Mouse (Mus musculus): ENCODE data around the gene 4933411K16Rik.

DNA sequence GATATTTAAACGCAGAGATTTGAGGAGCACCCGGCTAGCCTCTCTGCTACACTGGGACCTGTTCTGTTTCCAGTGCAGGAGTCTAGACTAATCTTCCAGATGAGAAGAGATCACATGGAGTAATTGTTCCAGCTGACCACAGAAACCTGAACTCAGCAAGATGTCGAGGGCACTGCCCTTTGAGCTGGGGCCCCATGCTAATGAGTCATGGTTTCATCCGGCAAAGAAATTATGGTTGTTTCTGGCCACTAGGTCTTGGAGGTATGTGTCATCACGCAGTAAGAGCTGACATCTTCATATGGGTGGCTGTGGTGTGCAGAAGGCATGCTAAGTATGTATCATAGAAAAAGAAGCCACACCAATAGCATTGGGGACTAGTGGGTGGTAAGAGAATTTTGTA lies 27.9 kb downstream of the 4933411K16Rik start:
- TF ChIP-seq CTCF (conservative IDR thresholded peaks at IDR 0.05; ENCODE audit: insufficient read depth, insufficient read length, low read depth, low read length) (no peak), POLR2A (IDR thresholded peaks at IDR 0.05; ENCODE audit: low read depth, low read length) (no peak)

Data from kidney, adult 2 months (tissue).